Mouse (Mus musculus): Measurements from ENCODE around the gene Hcfc2. TPM values are rescaled to one million over a fixed set of nuclear protein-coding genes. Genes with fewer than 3 reads are reported as not detected.

Gene Hcfc2
- 10 to 100 TPM; 33.5 to 37.2 TPM for total RNA-seq (2023)

DNA sequence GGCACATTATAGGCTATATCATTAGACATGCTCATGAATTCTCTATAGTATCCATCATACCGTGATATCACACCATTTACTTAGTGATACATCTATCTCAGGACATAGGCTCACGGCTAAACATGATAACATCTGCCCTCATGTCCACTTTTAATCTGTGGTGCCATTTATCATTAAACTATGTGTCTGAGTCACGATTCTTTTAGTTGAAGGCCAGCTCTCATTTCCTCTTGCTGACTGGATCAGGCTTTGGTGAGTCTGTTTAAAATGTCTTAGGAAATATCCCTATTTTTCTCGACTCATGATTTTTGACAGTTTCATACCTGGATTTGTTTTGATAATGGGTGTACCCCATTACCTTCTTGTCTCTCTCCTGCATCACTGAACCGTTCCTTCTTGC is at the start of gene Hcfc2:
Gene Hcfc2 (plus strand): TSS at position 205 of the 400 bp plus-strand sequence.

DNA sequence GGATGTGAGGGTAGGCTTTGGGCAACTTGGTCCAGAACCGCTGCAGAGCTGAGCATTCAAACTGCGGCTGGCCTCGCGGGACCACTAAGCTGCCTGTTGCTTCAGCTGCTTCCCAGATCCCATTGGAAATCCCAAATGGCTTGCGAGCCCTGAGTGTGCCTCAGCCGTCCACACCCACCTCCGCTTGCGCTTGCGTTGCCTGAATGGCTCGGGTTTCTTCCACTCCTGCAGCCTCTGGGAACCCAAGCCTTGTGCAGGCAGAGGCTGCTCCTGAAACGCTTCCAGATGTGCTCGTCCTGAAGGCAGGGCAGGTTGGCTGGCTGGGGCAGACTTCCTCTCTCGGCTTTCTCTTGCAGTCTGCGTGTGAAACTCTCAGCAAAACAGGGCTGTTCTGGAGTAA is 5.5 kb upstream of the Hcfc2 start, which contains the start of gene Glt8d2:
Gene Glt8d2 (minus strand): TSS at position 157 of the 400 bp plus-strand sequence.

DNA sequence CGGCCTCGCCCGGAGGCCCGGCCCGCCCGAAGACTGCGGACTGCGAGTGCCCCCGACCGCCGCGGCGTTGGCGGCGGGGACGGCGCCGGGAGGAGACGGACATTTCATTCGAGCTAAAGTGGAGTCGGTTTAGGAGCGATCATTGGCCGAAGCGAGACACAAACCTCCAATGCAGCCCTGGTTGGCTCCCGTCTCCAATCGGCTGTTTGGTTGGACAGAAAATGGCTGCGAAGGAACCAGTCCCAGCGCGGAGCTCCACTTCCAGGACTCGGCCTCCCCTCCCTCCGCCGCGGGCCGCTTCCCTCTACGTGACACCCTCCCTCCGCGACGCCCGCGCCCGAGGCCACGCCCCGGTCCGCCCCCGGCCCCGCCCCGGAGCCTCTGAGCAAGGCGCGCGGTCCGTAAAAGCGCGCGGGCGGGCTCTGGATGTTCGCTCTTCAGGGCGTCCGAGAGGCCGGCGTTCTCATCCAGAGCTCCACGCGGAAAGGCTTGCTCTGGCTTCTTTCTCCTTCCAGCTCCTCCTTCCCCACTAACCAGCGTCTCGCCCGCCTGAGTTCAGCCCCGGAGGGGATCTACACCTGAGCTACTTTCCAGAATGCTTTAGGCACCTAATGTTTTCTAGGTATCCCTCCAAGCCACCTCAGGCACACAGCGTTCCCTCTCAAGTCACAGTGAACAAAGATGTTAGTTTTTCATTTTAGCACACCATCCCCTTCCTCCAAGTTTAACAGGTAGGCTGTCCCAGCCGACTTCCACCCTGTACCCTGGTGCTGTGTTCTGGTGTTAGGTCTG is 68.1 kb downstream of the Hcfc2 start, which contains the start of gene Nfyb:
Gene Nfyb (minus strand): TSS at position 305 of the 792 bp plus-strand sequence.

Other genes starting within 250 kb of the Hcfc2 start
- gene Gm1553, start 203.5 kb upstream of the Hcfc2 start, total RNA-seq (2023): not detected
- gene 1190007I07Rik, start 72.9 kb upstream of the Hcfc2 start, total RNA-seq (2023): 10 to 100 TPM; 16.7 to 21.8 TPM
- 10 to 100 TPM; 69.6 to 86.3 TPM for gene Tdg, start 66.3 kb upstream of the Hcfc2 start, total RNA-seq (2023)
- gene Glt8d2, start 5.5 kb upstream of the Hcfc2 start, total RNA-seq (2023): not detected
- 10 to 100 TPM; 36.1 to 48.6 TPM for gene Nfyb, start 68.0 kb downstream of the Hcfc2 start, total RNA-seq (2023)
- 10 to 100 TPM; 32.2 to 41.6 TPM for gene Txnrd1, start 137.8 kb downstream of the Hcfc2 start, total RNA-seq (2023)
- gene Eid3, start 170.5 kb downstream of the Hcfc2 start, total RNA-seq (2023): 1 to 10 TPM; 2.7 to 8.2 TPM